Mouse (Mus musculus) naive thymus-derived CD4-positive, alpha-beta T cell, adult 2 months (primary cell): ENCODE results near the gene Fads1.
A peak's percentile ranks its signal among the peaks of the same experiment; 100 is the strongest.
"Not testable (repeated sequence)": the region's sequence is repeated elsewhere in the genome, so short reads cannot be mapped to it uniquely, and the experiment has no call there.

Experiments used
- DNase-seq: peaks from one replicate; pipeline ENCODE4 v3.0.0-alpha.2; 2011; ENCODE audit warnings: low read depth

The Fads1 gene

DNA sequence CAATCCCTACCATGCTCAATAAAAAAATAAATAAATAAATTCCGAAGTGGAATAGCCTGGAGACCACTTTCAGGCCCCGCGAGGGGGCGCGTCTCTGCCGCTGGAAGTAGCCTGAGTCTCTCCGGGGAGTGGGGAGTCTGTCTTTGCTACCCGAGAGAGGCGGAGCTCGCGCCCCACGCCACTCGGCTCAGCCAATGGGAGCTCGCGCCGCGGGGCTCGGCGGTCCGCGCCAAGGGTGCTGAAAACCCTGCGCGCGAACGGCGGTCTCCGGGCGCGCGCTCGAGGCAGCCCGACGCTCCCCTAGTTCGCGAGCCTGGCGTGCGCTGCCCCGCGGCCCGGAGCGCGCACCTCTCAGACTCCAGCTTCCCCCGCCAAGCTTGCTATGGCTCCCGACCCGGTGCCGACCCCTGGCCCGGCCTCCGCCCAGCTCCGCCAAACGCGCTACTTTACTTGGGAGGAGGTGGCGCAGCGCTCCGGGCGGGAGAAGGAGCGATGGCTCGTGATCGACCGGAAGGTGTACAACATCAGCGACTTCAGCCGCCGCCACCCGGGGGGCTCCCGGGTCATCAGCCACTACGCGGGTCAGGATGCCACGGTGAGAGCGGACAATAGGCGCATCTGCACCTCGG lies at the start of gene Fads1:
Gene Fads1, plus strand, starts transcription at position 219 of the 629 bp plus-strand sequence.
- DNase-seq, result peak; percentile 90

DNA sequence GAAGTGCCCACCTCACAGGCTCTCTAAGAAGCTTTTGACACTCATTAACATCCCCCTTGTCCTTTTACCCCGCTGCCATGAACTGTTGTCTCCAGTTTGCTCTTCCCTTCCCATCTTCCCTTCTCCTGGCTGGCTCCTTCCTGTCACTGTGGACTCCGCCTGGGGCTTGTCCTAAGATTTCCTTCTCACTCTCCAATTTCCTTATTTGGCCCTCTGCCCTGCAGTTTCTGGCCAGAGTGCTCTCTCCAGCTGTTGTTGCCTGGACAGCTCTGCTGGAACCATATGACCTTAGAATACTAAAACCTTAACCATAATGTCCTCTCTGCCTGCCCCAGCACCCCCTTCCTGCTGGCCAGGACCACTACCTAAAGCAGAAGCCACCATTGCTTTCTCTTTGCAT lies 48.0 kb upstream of the Fads1 start:
- DNase-seq, result no peak

DNA sequence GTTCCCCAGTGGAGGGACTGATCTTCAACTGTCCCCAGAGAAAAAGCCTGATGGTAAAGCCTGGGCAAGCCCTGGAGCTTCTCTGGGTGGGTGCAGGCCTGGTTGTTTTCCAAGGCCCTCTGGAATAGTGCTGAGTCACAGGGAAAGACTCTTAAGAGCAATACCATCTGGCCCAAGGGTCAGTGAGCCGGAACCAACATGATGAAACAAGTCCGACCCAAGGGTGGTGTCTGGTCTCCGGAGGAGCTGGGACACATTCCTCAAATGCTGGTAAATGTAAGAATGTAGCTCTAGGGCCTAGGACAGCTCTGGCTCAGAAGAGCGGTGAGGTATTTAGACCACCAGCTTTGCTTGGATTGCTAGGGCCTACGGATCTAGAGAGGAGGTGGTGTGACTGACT lies 45.3 kb upstream of the Fads1 start:
- no peak for DNase-seq

DNA sequence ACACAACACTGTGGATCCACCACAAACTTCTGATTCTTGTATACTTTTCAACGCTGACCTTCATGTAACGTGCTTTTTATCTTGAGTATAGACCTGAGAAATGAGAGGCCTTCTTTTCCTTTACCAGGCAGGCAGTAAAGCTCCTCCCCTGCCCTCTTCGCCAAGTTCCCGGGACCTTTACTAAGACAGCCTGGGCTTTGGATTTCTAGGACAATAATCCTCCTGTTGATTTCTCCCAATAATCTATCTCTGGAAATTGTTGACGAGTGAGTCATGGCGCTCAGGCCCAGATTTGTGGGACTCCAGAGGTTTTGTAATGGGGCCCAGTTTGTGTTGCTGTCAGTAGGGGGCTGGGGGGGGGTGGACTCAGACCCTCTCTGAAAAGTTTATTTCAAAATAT lies 43.0 kb upstream of the Fads1 start:
- DNase-seq, result no peak

DNA sequence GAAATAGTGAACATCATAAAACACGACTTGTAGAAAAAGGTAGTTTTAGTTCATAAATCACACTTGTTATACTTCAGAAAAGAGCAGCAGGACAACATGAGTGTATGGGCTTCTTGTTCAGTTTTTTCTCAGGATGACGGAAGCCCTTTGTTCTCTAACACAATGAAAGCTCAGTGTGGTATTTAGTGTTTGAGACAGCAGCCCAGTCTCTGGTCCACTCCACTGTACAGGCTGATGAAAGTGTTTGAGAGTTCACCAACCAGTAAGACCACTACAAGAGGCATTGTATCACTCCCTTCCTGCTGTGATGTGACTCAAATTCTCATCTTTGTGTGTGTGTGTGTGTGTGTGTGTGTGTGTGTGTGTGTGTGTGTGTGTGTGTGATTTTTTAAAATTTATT lies 39.0 kb upstream of the Fads1 start:
- DNase-seq, result no peak

DNA sequence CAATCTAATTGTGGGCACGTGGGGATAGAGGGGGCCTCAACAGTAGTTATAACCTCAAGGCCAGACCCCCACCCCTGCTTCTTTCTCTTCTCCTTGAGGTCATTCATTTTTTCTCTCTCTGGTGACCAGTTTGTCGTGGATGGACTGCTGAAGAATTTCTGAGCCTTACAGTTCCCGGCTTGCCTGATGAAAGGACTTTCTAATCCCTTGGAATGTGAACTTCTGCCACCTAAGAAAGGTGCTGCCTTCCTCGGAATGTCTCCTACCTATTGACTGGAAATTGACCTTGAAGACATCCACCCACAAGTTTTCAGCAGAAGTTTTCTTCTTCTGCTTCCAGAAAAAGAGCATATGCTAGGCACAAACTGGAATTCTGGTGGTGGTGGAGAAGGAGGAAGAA lies 38.2 kb upstream of the Fads1 start:
- no peak for DNase-seq

DNA sequence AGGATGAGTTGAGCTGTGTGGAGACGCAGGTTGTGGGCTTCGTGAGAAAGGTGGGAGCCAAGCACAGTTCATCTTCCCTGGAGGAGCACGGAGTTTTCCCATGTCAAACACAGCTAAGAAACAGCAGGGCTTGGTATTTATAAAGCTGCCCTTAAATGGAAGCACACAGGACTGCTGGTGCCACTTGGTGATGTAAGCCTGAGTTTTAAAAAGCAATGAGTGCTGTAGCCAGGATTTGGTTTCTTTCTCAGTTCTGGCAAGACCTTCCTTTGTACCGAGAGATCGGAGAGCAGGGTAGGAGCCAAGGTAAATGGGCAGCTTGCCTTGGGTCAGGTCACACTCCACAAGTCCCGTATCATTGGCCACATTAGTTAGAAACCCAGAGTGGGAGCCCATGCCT lies 34.1 kb upstream of the Fads1 start:
- DNase-seq, result no peak

DNA sequence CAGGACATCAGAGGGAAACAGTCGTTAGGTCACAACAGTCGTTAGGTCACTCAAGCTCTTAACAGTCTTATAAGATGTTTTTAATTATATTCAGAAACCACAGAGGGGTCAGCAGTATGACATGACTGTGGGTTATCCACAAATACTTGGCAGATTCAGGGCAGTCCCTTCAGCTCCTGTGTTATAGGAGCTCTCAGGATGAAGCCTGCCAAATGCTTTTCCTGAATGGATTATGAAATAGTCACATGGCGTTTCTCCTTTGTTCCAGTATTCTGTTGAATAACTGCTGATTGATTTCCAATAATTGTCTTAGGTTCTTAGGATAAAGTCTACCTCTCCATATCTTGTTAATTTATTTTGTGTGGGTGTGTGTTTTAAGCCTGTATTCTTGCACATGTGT lies 33.5 kb upstream of the Fads1 start:
- no peak for DNase-seq

DNA sequence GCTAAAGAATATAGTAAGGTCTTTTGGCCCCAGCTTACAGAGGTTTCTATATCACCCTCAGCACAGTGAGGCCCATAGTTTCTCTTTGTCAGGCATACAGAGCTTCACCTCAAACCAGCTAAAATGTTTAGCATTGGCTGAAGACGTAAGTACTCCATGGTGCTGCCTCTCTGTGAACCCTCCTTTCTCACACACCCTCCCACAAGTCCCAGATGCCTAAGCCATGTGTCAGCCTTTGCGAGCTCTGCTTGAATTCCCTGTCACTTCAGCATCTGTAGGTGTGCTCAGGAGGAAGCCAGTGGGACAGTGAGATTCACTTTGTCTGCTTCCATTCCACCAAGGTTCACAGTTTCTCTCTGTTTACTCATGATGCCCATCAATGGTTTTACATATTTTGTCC lies 25.0 kb upstream of the Fads1 start:
- no peak for DNase-seq

DNA sequence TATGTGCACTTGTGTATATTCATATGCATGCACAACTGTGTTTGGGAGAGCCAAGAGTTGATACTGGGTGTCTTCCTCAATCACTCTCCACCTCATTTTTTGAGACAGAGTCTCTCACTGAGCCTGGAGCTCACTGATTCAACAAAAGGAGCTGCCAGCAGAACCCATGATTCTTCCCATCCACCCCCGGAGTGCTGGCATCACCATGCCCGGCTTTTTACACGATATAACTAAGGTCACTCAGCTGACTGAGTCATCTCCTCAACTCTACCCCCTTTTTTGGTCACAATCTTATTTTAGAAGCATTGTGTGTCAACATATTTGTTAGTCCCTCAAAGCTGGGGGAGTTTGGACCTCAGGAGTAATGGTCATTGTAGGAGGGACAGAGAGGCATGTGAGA lies 18.8 kb upstream of the Fads1 start:
- no peak for DNase-seq

DNA sequence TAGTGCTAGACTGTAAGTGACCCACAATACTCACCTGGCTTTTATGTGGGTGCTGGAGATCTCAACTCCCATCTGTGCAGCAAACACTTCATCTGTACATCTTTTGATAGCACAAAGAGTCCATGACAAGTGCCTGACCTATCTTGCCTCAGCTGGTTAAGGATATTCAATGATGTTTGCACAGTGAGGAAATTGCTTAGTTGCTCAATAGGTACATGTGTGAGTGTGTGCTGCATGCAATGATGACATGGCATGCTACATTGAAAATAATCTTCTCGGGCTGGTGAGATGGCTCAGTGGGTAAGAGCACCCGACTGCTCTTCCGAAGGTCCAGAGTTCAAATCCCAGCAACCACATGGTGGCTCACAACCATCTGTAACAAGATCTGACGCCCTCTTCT lies 16.8 kb upstream of the Fads1 start:
- DNase-seq, result not testable (repeated sequence)

DNA sequence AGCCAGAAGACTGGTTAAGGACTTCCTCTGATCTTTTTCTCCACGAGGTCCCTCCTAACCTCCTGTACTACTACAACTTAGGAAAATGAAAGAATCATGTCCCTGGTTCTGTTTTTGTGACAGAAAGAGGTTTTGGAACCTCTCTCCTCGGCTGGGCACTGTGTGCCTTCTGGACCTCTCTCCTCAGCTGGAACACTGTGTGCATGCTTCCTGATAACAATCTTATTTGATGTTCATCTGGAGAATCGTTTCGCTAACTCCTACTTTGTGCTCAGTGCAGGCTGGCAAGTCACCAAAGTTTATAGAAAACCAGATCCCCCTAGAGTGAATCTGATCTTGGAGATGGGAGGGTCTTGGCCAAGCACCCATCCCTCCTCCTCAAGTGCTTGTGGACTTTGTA lies 15.6 kb upstream of the Fads1 start:
- no peak for DNase-seq

DNA sequence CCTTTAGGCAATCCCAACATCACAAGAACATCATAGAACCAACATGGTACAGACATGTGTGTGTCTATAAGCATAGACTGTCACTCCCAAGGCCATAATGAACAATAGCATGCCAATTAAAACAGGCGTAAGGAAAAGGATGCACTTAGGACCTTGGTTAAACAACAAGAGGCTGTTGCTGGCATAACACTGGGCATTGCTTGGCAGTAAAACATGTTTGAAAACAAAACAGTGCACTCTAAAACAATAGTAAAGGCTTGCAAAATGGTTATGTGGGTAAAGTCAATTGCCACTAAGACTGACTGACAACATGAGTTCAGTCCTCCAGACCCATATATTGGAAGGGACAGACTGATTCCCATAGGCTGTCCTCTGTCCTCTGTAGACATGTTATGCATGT lies 14.7 kb upstream of the Fads1 start:
- no peak for DNase-seq

DNA sequence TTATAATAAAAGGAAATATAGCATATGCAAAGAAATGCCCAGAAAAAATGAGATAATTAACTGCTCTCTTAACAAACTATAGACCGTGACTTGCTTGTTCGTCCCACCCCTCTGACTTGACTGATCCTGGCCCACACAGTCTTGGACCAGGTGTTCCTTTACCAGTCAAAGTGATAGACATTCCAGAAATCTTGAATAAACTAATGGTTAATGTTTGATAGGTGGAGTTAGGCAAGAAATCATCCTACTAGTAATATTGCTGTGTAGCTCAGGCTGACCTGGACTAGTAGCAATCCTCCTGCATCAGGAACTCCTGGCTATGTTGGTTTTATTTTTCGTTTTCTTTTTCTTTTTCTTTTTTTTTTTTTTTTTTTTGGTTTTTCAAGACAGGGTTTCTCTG lies 14.2 kb upstream of the Fads1 start:
- no peak for DNase-seq

DNA sequence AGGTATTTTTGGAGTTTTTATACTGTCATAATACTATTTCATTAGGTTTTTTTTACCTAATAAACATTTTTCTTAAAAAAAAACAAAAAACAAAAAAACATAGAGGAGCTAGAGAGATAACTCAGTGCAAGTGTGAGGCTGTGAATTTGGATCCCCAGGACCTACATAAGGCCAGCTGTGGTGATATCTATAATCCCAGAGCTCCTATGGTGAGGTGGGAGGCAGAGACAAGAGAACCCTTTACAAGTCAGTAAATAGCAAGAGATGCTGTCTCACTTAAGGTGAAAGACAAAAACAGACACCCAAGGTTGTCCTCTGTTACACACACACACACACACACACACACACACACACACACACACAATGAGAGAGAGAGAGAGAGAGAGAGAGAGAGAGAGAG lies 13.5 kb upstream of the Fads1 start:
- no peak for DNase-seq

DNA sequence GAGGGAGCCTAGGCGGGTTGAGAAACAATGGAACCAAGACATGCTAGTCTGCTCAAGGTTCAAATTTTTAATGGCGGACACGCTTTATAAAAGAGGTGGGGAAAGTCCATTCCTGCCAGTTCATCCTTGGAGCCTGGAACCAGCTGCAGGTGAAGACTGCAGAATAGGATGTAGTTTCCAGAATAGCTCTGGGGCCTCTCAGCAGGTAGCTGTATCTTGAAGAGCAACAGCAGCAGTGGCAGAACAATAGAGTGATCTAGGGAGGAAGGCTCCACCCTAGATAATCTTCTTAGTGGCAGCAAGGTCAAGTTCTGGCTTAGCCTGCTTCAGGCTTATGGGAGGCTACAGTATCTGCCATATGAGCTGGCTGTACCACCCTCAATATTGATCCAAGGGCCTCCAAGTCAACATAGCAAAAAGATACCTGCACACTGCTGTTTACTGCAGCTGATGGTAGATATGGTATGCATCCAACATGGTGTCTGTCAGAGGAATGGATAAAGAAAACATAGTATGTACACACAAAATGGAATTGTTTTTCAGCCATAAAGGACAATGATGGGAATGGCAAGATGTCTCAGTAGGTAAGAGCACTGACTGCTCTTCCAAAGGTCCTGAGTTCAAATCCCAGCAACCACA lies 12.9 kb upstream of the Fads1 start:
- DNase-seq, result not testable (repeated sequence)

DNA sequence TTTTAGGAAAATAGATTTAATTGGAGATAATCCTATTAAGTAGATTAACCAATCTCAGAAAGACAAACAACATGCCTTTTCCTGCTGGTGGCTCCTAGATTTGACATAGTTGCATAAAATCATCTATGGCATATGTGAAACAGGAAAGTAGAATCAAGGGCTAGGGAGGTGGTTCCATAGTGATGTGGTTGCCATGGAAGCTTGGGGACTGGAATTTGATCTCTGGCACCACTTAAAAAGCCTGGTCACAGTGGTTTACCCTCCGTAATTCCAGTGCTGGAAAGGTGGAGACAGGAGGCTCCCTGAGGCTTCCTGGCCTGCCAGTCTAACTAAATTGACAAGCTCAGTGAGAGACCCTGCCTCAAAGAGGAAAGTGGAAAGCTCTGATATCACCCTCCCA lies 12.2 kb upstream of the Fads1 start:
- no peak for DNase-seq

DNA sequence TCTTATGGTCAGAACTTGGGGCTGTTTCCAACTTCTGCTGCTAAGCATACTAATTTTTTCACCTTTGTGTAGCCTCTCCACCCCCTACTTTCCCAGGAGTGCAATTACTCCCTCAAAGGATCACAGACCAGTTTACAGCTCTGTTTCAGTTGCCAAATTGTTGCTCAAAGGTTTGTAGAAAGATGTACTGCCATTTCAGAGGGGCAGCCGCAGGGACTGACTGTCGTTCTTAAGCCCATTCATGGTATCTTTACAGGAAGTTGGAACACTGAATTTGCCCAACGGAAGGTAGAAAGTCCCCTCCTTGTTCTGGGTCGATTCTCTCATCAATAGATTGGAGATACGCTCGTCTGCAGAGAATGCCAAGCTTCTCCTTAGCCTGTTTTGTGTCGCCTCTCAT lies 11.3 kb upstream of the Fads1 start:
- DNase-seq, result no peak

DNA sequence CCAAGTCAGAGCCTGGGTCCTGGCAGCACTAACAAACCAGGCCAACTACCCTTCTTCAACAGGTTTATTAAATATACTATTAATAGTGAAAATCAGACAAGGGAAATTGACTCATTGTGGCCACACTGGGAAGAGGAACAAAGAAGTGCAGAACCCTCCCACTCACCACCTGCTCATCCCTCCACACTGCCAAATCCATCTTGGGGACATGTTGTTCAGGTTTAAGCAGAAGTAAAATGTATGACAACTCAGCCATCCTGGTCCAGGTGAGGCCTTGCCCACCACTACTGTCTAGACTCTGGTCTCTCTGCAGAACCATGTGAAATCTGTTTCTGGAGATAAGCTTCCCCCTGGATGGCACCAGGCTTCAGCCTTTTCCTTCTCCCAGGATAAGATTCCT lies 10.8 kb upstream of the Fads1 start:
- no peak for DNase-seq

DNA sequence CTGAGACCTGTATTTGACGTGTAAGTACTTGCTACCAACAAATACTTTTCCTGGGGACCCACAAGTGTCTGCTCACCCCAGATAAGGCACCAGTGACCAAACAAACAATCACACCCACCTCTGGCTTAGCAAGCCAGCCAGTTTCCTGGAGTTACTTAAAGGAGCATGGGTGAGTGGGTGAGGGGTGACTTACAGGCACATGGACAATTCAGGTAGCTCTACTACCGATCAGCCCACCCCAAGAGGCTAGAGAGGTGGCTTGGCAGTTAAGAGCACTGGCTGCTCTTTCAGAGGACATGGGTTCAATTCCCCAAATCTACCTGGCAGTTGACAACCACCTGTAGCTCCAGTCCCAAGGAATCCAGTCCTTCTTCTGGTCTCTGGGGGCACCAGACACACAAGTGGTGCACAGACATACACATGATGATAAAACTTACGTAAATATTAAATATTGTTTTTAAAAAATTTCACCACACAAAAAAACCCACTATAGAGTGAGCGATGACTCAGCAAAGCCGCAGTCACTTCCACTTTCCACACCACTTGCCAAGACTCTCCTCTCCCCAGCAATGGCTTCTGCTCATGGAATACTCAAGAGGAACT lies 9.5 kb upstream of the Fads1 start:
- no peak for DNase-seq

DNA sequence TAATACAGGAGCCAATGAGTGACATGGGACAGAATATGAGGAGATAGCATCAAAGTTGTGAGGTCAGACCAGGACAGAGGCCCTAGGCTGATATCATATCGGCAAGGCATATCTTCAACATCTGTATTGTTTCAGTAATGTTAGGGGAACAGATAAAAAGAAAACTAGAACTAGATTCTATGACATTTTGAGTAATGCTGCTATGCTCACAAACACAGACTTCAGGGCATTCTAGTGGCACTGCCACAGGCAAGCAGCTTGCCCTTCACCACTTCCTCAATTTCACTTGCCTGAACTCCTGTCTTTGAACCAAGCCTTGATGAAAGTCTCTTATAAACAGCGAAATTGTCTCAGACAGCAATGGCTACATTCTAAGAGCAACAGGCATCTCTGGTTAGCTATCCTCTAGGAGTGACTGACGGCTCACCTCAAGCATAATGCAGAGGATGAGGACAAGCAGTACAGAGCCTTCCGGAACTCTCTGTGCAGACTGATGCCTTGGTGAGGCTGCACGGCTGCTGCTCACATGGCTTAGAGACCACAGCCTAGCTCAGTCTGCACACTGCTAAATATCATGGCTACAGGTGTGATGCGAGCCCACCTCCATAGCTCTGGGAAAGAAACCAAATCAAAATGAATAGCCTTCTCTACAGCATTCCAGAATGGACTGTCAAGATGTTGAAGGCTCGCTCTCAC lies 8.7 kb upstream of the Fads1 start:
- DNase-seq, result no peak

DNA sequence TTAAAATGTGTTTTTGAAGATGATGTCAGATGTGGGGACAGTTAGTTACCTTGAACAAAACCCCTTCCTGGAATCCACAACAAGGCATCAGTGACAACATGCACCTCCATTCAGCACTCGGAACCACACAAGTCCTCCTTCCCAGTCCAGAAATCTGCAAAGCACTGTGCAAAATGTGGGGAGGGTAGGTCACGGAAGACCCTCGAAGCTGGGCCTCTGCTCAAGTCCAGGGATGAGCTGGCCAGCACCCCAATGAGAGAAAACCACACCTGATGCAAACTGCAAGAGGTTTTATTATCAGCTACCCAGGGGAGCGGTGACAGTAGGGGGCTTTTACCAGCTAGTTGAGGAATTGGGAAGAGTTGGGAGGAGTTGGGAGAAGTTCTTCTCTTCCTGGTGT lies 7.7 kb upstream of the Fads1 start:
- no peak for DNase-seq

DNA sequence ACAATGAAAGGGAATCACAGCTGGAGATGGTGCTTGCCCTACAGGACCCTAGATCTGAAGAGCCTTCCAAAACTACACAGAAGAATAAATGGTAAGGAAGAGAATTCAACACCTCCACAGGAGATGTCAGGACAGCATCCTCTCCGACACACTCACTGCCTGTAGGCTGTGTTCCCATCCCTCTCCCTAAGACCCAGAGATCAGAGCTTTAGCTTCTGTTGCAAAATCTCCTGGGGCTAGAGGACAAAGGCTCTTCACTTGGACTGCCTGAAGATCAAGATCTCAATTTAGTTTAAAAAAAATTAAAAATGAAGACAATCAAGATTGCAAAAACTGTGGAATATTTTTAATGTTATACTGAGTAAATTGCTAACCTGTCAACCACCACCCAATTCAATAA lies 6.2 kb upstream of the Fads1 start:
- DNase-seq, result no peak
